Mouse (Mus musculus): Measurements from ENCODE around the gene Nfkb1. TPM values are rescaled to one million over a fixed set of nuclear protein-coding genes. Genes with fewer than 3 reads are reported as not detected.

Gene Nfkb1
- polyA plus RNA-seq, 1 experiment from 2014 or later, result 29.1 TPM

GRCm38 (mm10) chr3:135727339-135727738 lies 36.0 kb upstream of the Nfkb1 start:
- DNase-seq (ENCODE audit: low spot score), result no peak
- H3K4me1 ChIP-seq (replicated peaks; ENCODE audit: control insufficient read depth, insufficient read depth, low read length), result no peaks in the 10 kb centered on the region
- no peak overlapping the region for H3K4me3 ChIP-seq (ENCODE audit: low read depth, low read length)
- no peak overlapping the region for H3K27ac ChIP-seq (ENCODE audit: low read depth)
- WGBS, result 84% methylated on average over 10 of the region's 10 CpGs
- no peak overlapping the region for H3K4me2 ChIP-seq (ENCODE audit: low read length)
- no peak overlapping the region for H3K9ac ChIP-seq (ENCODE audit: low read length)
- no peaks in the 10 kb centered on the region for H3K27me3 ChIP-seq (replicated peaks; ENCODE audit: control insufficient read depth, insufficient read depth, low read length)
- no peaks in the 10 kb centered on the region for H3K36me3 ChIP-seq (ENCODE audit: control insufficient read depth, insufficient read depth, low read length)
- H3K9me3 ChIP-seq (ENCODE audit: control insufficient read depth, low read length), result no peaks in the 10 kb centered on the region
- ATAC-seq (replicated peaks; ENCODE audit: low FRiP score, low TSS enrichment, low read depth), result no peak

DNA sequence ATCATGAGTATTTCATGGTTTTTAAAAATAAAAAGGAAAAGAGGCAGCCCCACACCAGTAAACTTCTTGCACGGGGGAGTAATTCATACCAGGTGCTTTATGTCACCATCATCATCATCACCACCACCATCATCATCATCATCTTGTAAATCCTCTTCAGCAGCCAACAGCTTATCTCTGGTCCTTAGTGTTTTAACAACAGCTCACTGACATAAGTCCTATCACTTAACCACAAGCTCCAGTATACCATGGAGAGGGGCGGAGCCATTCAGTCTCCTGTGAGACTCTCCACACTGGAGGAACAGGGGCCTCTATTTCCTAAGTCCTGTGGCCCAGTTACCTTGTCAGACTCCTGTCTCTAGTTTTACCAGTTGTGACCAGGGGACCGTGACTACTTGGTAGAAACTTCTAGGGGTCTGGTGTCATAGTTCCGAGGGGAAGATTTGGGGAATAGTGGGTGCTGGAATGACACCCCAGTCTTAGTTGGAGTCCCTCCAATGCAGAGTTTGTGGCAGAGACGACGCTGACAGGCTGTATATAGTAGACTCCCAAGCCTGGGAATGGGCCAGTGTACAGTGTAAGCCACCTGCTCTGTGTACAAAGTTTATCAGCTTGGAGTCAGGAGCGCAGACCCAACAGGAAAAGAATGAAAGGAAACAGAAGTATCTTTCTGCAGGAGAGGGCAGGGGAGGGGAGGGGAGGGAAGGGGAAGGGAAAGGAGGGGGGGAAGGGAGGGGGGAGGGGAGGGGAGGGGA lies 35.4 kb upstream of the Nfkb1 start:
- ATAC-seq (replicated peaks; ENCODE audit: low FRiP score, low TSS enrichment, low read depth), result no peak
- Histone ChIP-seq H3K4me2 (ENCODE audit: low read length) (no peak overlapping the region), H3K36me3 (ENCODE audit: control insufficient read depth, insufficient read depth, low read length) (no peaks in the 10 kb centered on the region), H3K4me3 (ENCODE audit: low read depth, low read length) (no peak overlapping the region), H3K27ac (ENCODE audit: low read depth) (no peak overlapping the region), H3K9ac (ENCODE audit: low read length) (no peak overlapping the region), H3K27me3 (replicated peaks; ENCODE audit: control insufficient read depth, insufficient read depth, low read length) (no peaks in the 10 kb centered on the region), H3K9me3 (ENCODE audit: control insufficient read depth, low read length) (no peaks in the 10 kb centered on the region), H3K4me1 (replicated peaks; ENCODE audit: control insufficient read depth, insufficient read depth, low read length) (no peaks in the 10 kb centered on the region)
- 72% methylated on average over 7 of the region's 7 CpGs for WGBS
- DNase-seq (ENCODE audit: low spot score), result no peak

DNA sequence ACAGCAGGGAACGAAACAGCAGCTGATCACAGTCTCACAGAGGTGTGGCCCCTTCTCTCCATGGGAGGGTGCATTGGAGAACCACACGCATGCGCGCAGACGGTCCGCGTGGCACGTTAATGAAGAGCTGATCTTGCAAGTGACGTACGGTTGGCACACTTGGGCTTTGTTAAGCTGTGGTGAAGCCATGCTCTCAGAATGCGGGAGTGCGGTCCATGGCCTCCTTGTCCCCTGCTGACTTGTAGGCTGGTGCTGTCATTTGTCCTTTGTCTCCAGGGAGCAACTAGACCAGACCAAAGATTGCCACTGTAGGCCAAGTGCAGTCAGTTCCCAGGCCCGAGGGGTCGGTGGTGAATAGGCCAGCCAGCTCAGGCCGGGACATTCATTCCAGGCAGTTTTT lies 34.7 kb upstream of the Nfkb1 start:
- Histone ChIP-seq H3K4me2 (ENCODE audit: low read length) (no peak overlapping the region), H3K4me3 (ENCODE audit: low read depth, low read length) (no peak overlapping the region), H3K4me1 (replicated peaks; ENCODE audit: control insufficient read depth, insufficient read depth, low read length) (no peaks in the 10 kb centered on the region), H3K27ac (ENCODE audit: low read depth) (no peak overlapping the region), H3K27me3 (replicated peaks; ENCODE audit: control insufficient read depth, insufficient read depth, low read length) (no peaks in the 10 kb centered on the region), H3K36me3 (ENCODE audit: control insufficient read depth, insufficient read depth, low read length) (no peaks in the 10 kb centered on the region), H3K9ac (ENCODE audit: low read length) (no peak overlapping the region), H3K9me3 (ENCODE audit: control insufficient read depth, low read length) (no peaks in the 10 kb centered on the region)
- WGBS, result 90% methylated on average over 15 of the region's 15 CpGs
- DNase-seq (ENCODE audit: low spot score) (no peak), ATAC-seq (replicated peaks; ENCODE audit: low FRiP score, low TSS enrichment, low read depth) (no peak; the same call in 1 of the 2 replicates)

DNA sequence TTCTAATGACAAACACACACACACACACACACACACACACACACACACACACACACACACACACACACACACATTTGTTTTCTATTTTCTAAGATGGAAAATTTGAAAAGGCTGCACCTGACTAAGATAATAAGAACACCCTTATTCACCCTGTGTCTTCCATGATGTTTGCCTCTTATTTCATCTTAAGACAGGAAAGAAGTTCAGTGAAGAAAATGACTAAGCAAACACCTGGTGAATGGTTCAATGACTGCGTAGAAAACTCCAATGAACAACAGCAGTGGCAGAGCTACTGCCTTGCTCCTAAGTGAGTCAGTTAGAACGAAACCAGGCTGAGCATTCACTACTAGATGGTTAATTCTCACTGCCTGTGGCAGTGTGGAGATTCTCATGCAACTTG lies 30.8 kb upstream of the Nfkb1 start:
- DNase-seq (ENCODE audit: low spot score) (no peak), ATAC-seq (replicated peaks; ENCODE audit: low FRiP score, low TSS enrichment, low read depth) (no peak)
- H3K4me1 ChIP-seq (replicated peaks; ENCODE audit: control insufficient read depth, insufficient read depth, low read length), result peaks cover 7% of the 10 kb centered on the region; the same call in 1 of the 2 replicates
- H3K27me3 ChIP-seq (replicated peaks; ENCODE audit: control insufficient read depth, insufficient read depth, low read length), result no peaks in the 10 kb centered on the region
- H3K4me3 ChIP-seq (ENCODE audit: low read depth, low read length), result no peak overlapping the region
- no peaks in the 10 kb centered on the region for H3K9me3 ChIP-seq (ENCODE audit: control insufficient read depth, low read length)
- H3K4me2 ChIP-seq (ENCODE audit: low read length), result no peak overlapping the region
- WGBS, result 88% methylated on average over 2 of the region's 2 CpGs
- no peak overlapping the region for H3K27ac ChIP-seq (ENCODE audit: low read depth)
- H3K9ac ChIP-seq (ENCODE audit: low read length), result no peak overlapping the region
- no peaks in the 10 kb centered on the region for H3K36me3 ChIP-seq (ENCODE audit: control insufficient read depth, insufficient read depth, low read length)

- WGBS, result 91% methylated on average over 3 of the region's 3 CpGs
- no peaks in the 10 kb centered on the region for H3K27me3 ChIP-seq (replicated peaks; ENCODE audit: control insufficient read depth, insufficient read depth, low read length)
- no peaks in the 10 kb centered on the region for H3K36me3 ChIP-seq (ENCODE audit: control insufficient read depth, insufficient read depth, low read length)
- H3K9ac ChIP-seq (ENCODE audit: low read length), result no peak overlapping the region
- no peaks in the 10 kb centered on the region for H3K9me3 ChIP-seq (ENCODE audit: control insufficient read depth, low read length)
- DNase-seq (ENCODE audit: low spot score) (no peak), ATAC-seq (replicated peaks; ENCODE audit: low FRiP score, low TSS enrichment, low read depth) (no peak)
- no peak overlapping the region for H3K27ac ChIP-seq (ENCODE audit: low read depth)
- H3K4me1 ChIP-seq (replicated peaks; ENCODE audit: control insufficient read depth, insufficient read depth, low read length), result peaks cover 7% of the 10 kb centered on the region; the same call in 1 of the 2 replicates
- H3K4me3 ChIP-seq (ENCODE audit: low read depth, low read length), result no peak overlapping the region
- no peak overlapping the region for H3K4me2 ChIP-seq (ENCODE audit: low read length)
These were observed 28.6 kb upstream of the Nfkb1 start for GRCm38 (mm10) chr3:135719969-135720368.

- Histone ChIP-seq H3K9me3 (ENCODE audit: control insufficient read depth, low read length) (no peaks in the 10 kb centered on the region), H3K4me3 (ENCODE audit: low read depth, low read length) (no peak overlapping the region), H3K27me3 (replicated peaks; ENCODE audit: control insufficient read depth, insufficient read depth, low read length) (no peaks in the 10 kb centered on the region), H3K36me3 (ENCODE audit: control insufficient read depth, insufficient read depth, low read length) (no peaks in the 10 kb centered on the region), H3K4me2 (ENCODE audit: low read length) (no peak overlapping the region), H3K9ac (ENCODE audit: low read length) (no peak overlapping the region), H3K27ac (ENCODE audit: low read depth) (no peak overlapping the region), H3K4me1 (replicated peaks; ENCODE audit: control insufficient read depth, insufficient read depth, low read length) (peaks cover 7% of the 10 kb centered on the region; the same call in 1 of the 2 replicates)
- DNase-seq (ENCODE audit: low spot score) (no peak), ATAC-seq (replicated peaks; ENCODE audit: low FRiP score, low TSS enrichment, low read depth) (no peak)
- 45% methylated on average over 6 of the region's 6 CpGs for WGBS
These were observed 27.8 kb upstream of the Nfkb1 start for GRCm38 (mm10) chr3:135719179-135719532.

DNA sequence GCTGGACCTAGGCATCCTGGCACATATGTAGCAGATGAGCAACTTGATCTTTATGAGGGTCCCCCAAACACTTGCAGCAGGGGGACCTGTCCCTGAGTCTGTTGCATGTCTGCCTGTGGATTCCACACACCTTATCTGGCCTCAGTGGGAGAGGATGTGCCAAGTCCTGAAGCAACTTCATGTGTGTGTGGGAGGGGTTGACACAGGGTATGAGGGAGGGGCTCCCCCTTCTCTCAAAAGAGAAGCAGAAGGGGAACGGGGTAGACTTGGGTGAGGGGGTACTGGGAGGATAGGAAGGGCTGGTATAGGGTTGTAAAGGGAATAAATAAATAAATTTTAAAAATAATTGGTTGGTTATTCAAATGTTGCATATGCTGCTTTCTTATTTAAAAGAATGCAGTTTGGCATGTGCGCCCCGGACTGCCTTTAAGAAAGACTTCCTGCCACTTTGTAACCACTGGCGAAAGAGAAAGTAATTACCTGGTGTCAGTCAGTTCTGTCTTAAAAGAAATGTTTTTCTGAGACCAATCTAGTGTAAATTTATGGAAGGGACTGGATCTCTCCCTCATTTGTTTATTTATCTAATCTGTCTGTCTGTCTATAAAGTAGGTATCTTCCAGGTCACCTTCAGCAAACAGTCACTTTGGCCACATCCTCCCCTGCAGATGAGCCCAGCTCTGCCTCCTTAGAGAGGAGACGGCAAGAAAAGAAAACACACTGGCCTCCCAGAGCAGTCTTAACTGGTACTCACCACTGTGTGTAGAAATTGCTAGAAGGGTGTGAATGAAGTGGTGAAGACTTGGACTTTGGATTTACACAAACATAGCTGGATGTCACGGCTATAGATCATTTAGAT lies 27.2 kb upstream of the Nfkb1 start:
- no peak overlapping the region for H3K9ac ChIP-seq (ENCODE audit: low read length)
- no peak overlapping the region for H3K27ac ChIP-seq (ENCODE audit: low read depth)
- WGBS, result 25% methylated on average over 6 of the region's 6 CpGs
- H3K4me2 ChIP-seq (ENCODE audit: low read length), result no peak overlapping the region
- no peaks in the 10 kb centered on the region for H3K27me3 ChIP-seq (replicated peaks; ENCODE audit: control insufficient read depth, insufficient read depth, low read length)
- H3K36me3 ChIP-seq (ENCODE audit: control insufficient read depth, insufficient read depth, low read length), result no peaks in the 10 kb centered on the region
- H3K4me3 ChIP-seq (ENCODE audit: low read depth, low read length), result no peak overlapping the region
- H3K9me3 ChIP-seq (ENCODE audit: control insufficient read depth, low read length), result no peaks in the 10 kb centered on the region
- ATAC-seq (replicated peaks; ENCODE audit: low FRiP score, low TSS enrichment, low read depth) (no peak; the same call in 1 of the 2 replicates), DNase-seq (ENCODE audit: low spot score) (no peak)
- H3K4me1 ChIP-seq (replicated peaks; ENCODE audit: control insufficient read depth, insufficient read depth, low read length), result peaks cover 7% of the 10 kb centered on the region; the same call in 1 of the 2 replicates

DNA sequence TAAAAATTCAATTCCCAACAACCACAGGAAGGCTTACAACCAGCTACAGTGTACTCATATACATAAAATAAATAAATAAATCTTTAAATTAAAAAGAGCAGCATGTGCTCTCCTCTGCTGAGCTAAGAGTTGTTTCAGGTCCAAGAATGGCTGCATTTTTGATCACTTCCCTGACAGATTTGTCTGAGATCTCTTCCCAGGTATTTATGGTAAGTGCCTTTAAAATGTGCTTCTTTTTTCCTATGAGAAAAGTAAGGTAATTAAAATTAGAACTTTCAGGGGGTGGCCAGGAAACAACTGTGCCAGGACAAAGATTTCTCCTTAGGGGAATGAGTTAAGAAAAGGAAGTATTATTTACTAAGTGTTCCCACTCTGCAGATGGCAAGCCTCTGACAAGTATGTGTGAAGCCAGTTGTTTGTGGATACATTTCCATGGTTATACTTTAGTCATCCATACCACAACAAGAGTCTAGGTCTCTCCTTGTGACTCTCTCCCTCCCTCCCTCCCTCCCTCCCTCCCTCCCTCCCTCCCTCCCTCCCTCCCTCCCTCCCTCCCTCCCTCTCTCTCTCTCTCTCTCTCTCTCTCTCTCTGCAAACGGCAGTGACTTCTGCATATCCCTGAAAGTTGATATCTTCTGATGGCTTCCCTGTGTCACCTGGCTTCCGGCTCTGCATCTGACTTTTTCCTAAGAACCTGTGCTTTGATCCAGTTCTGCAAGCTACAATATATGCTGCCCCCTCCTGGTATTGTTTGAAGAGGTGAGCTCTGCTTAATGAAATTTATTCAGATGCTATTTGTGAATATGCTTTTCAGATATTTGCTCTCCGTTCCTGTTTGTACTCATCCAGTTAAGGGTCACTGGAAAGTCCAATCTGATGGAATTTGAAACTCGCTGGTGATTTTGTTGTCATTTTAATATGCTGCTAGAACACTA lies 21.9 kb upstream of the Nfkb1 start:
- H3K9ac ChIP-seq (ENCODE audit: low read length), result no peak overlapping the region
- ATAC-seq (replicated peaks; ENCODE audit: low FRiP score, low TSS enrichment, low read depth) (no peak), DNase-seq (ENCODE audit: low spot score) (no peak)
- no peak overlapping the region for H3K27ac ChIP-seq (ENCODE audit: low read depth)
- H3K9me3 ChIP-seq (ENCODE audit: control insufficient read depth, low read length), result no peaks in the 10 kb centered on the region
- peaks cover 1% of the 10 kb centered on the region; the same call in 1 of the 2 replicates for H3K4me1 ChIP-seq (replicated peaks; ENCODE audit: control insufficient read depth, insufficient read depth, low read length)
- no peaks in the 10 kb centered on the region for H3K27me3 ChIP-seq (replicated peaks; ENCODE audit: control insufficient read depth, insufficient read depth, low read length)
- WGBS, result 32% methylated on average over 3 of the region's 4 CpGs
- H3K4me3 ChIP-seq (ENCODE audit: low read depth, low read length), result no peak overlapping the region
- no peak overlapping the region for H3K4me2 ChIP-seq (ENCODE audit: low read length)
- H3K36me3 ChIP-seq (ENCODE audit: control insufficient read depth, insufficient read depth, low read length), result no peaks in the 10 kb centered on the region

All from intestine, embryonic 14.5 days (tissue).